Mouse (Mus musculus) forebrain, embryonic 16.5 days (tissue): ENCODE results near the gene Ints12. TPM values are rescaled to one million over a fixed set of nuclear protein-coding genes. Genes with fewer than 3 reads are reported as not detected.

ENCODE experiments used
- polyA plus RNA-seq: library from polyadenylated mRNA; unstranded; fragments of >200 nt; fragmentation: Nextera tagmentation; extraction: Ambion mirVana; gene quantifications from 2 replicates; pipeline ENCODE4 v1.2.1, GENCODE M21; 2015

Ints12 gene
- polyA plus RNA-seq, 1 experiment from 2014 or later, result 17.0 TPM

Other genes starting within 250 kb of the Ints12 start
- 6.3 and 9.0 TPM in 2 replicates for gene Npnt, start 141.5 kb upstream of the Ints12 start, polyA plus RNA-seq
- 4.2 and 4.5 TPM in 2 replicates for gene Gstcd, start 193 bp downstream of the Ints12 start, polyA plus RNA-seq
- 0.06 TPM in 1 of 2 replicates, not detected in the other for gene Arhgef38, start 143.1 kb downstream of the Ints12 start, polyA plus RNA-seq
- gene Ppa2, start 218.3 kb downstream of the Ints12 start, polyA plus RNA-seq, result 72.1 and 76.9 TPM in 2 replicates